ENCODE assay signal across 14 mouse cellular contexts in genomic region chr1:43879163-43879562, GRCm38 (mm10).
"Had no signal": no experiment of that assay in that cellular context is flagged by ENCODE, and none has a peak within 500 bp of the region (broad histone marks: within the 10 kb centered on the region; RNA-seq: fewer than 3 reads in every experiment).

No protein-coding gene starts in this region.

- H3K4me1 ChIP-seq: liver, embryonic 13.5 days had no signal

- H3K4me3 ChIP-seq: liver, embryonic 13.5 days had no signal

- ATAC-seq: intestine, postnatal 0 days had no signal

- H3K4me2 ChIP-seq: liver, embryonic 13.5 days; midbrain, embryonic 11.5 days had no signal

- DNase-seq: kidney, adult 9 months; kidney, postnatal 14 days; kidney, postnatal 4 days; left cerebral cortex, postnatal 4 days; liver, embryonic 13.5 days; lung, adult 2 months; lung, postnatal 14 days; midbrain, embryonic 14.5 days; right cerebral cortex, postnatal 14 days; right cerebral cortex, postnatal 4 days; thymus, adult 18-20 months; thymus, postnatal 36 days had no signal

- H3K36me3 ChIP-seq: liver, embryonic 13.5 days had no signal

- H3K9me3 ChIP-seq: liver, embryonic 13.5 days had no signal

- H3K9ac ChIP-seq: liver, embryonic 13.5 days had no signal

- H3K27ac ChIP-seq: liver, embryonic 13.5 days had no signal

- H3K27me3 ChIP-seq: liver, embryonic 13.5 days had no signal
